Mouse (Mus musculus) liver, embryonic 15.5 days (tissue): ENCODE results near the gene Map3k15. TPM values are rescaled to one million over a fixed set of nuclear protein-coding genes. Genes with fewer than 3 reads are reported as not detected.
A peak's percentile ranks its signal among the peaks of the same experiment; 100 is the strongest.

Experiments
- ATAC-seq: fragments of 200-750 bp; cut with Nextera tagmentation; 2 replicates; pipeline ENCODE4 v1.8.0; 2017; ENCODE audit warnings: moderate number of reproducible peaks, mild to moderate bottlenecking, moderate library complexity; ENCODE audit not compliant: insufficient read depth
- H3K27ac ChIP-seq: fragments of 300-500 bp; sonication (generic); replicated peaks from 2 replicates; pipeline ENCODE4 v1.5.1; 2015; ENCODE audit warnings: mild to moderate bottlenecking, inconsistent platforms
- H3K27me3 ChIP-seq: fragments of 300-500 bp; sonication (generic); 2 replicates; pipeline ENCODE4 v1.6.1; 2015; ENCODE audit warnings: mild to moderate bottlenecking, inconsistent platforms
- H3K36me3 ChIP-seq: fragments of 300-500 bp; sonication (generic); replicated peaks from 2 replicates; pipeline ENCODE4 v1.6.1; 2015; ENCODE audit warnings: moderate library complexity, mild to moderate bottlenecking, inconsistent platforms
- H3K4me1 ChIP-seq: fragments of 300-500 bp; sonication (generic); replicated peaks from 2 replicates; pipeline ENCODE4 v1.6.1; 2015; ENCODE audit warnings: inconsistent platforms
- H3K4me2 ChIP-seq: fragments of 300-500 bp; sonication (generic); 2 replicates; pipeline ENCODE4 v1.6.1; 2015; ENCODE audit warnings: moderate library complexity, mild to moderate bottlenecking, inconsistent platforms
- H3K4me3 ChIP-seq: fragments of 300-500 bp; sonication (generic); replicated peaks from 2 replicates; pipeline ENCODE4 v1.5.1; 2015; ENCODE audit warnings: mild to moderate bottlenecking, inconsistent platforms
- H3K9ac ChIP-seq: fragments of 300-500 bp; sonication (generic); 2 replicates; pipeline ENCODE4 v1.6.1; 2015; ENCODE audit warnings: moderate library complexity, mild to moderate bottlenecking, inconsistent platforms
- H3K9me3 ChIP-seq: fragments of 300-500 bp; sonication (generic); replicated peaks from 2 replicates; pipeline ENCODE4 v1.6.1; 2016; ENCODE audit warnings: inconsistent platforms
- WGBS: fragments of 180-500 bp; shearing (Covaris S2); methylation state at CpG from one replicate; pipeline ENCODE4 v1.1.7; 2015; ENCODE audit warnings: mixed read lengths; ENCODE audit not compliant: insufficient replicate concordance; 5-methylcytosine and 5-hydroxymethylcytosine counted together
- polyA plus RNA-seq: library from polyadenylated mRNA; unstranded; fragments of >200 nt; fragmentation: Nextera tagmentation; extraction: Ambion mirVana; gene quantifications from 2 replicates; pipeline ENCODE4 v1.2.1, GENCODE M21; 2015

Gene Map3k15
- polyA plus RNA-seq, 1 experiment from 2014 or later: 0.15 TPM

DNA sequence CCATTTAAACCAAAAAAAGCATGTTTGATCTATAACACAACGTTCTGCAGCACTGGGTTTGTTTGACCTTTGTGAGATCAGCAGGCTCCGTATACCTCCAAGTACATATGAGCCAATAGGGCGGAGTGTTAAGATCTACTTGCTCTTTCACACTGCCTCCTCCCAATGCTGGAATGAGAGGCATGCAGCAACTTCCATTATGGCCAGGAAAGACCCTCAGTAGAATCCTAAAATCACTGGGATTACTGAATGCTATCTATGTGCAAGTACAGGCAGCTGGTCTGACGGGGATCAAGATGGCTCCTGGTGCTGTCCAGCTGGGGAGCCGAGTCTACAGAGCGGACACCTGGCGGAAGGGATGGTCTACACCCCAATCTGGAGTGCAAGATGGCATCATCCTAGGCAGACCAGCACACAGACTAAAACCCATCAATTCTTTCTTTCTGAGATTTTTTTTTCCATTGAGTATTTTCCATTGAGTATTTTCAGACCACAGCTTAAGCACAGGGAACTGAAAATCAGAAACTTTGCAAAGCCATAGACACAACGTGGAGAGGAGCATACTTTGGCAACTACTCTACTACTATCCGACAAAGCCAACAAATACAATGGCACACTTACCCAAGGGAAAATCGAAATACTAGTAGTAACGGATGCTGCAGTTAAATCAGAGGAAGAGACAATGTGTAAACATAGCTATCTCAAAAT is 146.1 kb downstream of the Map3k15 start:
- 64% methylated on average over 11 of the region's 11 CpGs for WGBS
- Histone ChIP-seq H3K27ac (no peak overlapping the region), H3K27me3 (no peaks in the 10 kb centered on the region), H3K36me3 (peaks cover 10% of the 10 kb centered on the region), H3K4me2 (no peak overlapping the region), H3K9me3 (no peaks in the 10 kb centered on the region), H3K4me1 (peaks cover 12% of the 10 kb centered on the region; the same call in 1 of the 2 replicates), H3K4me3 (no peak overlapping the region), H3K9ac (no peak overlapping the region)
- no peak for ATAC-seq

DNA sequence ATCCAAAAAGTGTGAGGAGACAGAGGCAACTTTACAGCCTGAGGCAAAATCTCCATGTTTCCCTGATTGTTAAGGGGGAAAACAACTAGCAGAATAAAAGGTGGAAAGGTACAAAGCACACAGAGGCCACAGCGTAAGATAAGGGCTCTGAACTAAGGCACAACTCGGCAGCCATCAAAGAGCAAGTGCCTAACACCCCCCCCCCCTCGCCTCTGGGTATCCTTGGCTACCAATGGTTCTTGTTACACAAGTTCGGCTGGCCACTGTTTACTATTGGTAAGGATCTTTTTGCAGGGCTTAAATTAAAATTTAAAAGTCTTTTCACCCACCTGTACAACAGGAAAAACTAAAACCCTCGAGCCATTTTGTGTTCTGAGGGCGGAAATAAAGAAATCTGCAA is 147.5 kb downstream of the Map3k15 start:
- Histone ChIP-seq H3K9ac (no peak overlapping the region), H3K27ac (no peak overlapping the region), H3K36me3 (peaks cover 2% of the 10 kb centered on the region; the same call in 1 of the 2 replicates), H3K27me3 (no peaks in the 10 kb centered on the region), H3K4me2 (peak overlapping the region; percentile 72), H3K9me3 (no peaks in the 10 kb centered on the region), H3K4me3 (peak overlapping the region; percentile 71; the same call in 1 of the 2 replicates), H3K4me1 (peaks cover 12% of the 10 kb centered on the region; the same call in 1 of the 2 replicates)
- 24% methylated on average over 6 of the region's 6 CpGs for whole genome bisulfite sequencing
- ATAC-seq: no peak

DNA sequence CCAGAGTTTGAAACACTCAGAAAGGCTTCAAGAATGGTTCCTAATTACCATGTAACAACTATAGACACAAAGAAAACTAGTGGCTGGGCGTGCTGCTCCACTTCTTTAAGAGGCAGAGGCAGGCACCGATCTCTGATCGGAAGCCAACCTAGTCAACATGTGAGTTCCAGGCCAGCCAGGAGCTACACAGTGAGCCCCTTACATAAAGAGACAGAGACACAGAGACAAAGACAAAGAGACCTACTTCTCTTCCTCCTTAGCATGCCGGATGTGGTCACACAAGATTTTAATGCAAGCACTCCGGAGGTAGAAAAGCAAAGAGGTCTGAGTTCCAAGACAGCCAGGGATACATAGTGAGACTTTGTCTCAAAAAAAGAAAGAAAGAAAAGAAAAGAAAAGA is 147.9 kb downstream of the Map3k15 start:
- Histone ChIP-seq H3K9ac (no peak overlapping the region), H3K4me1 (peaks cover 12% of the 10 kb centered on the region; the same call in 1 of the 2 replicates), H3K27ac (no peak overlapping the region), H3K4me2 (peak overlapping the region; percentile 72), H3K27me3 (no peaks in the 10 kb centered on the region), H3K9me3 (no peaks in the 10 kb centered on the region), H3K36me3 (no peaks in the 10 kb centered on the region; the same call in 1 of the 2 replicates), H3K4me3 (peak overlapping the region; percentile 71)
- WGBS: 26% methylated on average over 5 of the region's 5 CpGs
- no peak for ATAC-seq

- H3K27me3 ChIP-seq: no peaks in the 10 kb centered on the region
- no peaks in the 10 kb centered on the region for H3K36me3 ChIP-seq
- H3K9me3 ChIP-seq: no peaks in the 10 kb centered on the region
- H3K27ac ChIP-seq: peak overlapping the region; percentile 82; the same call in 1 of the 2 replicates
- WGBS: 24% methylated on average over 18 of the region's 18 CpGs
- H3K4me1 ChIP-seq: peaks cover 12% of the 10 kb centered on the region; the same call in 1 of the 2 replicates
- peak overlapping the region; percentile 72 for H3K4me2 ChIP-seq
- ATAC-seq: no peak
- H3K4me3 ChIP-seq: peak overlapping the region; percentile 71
- H3K9ac ChIP-seq: peak overlapping the region; percentile 68
Observed at GRCm38 (mm10) chrX:160137177-160137860, 149.1 kb downstream of the Map3k15 start.

- Histone ChIP-seq H3K9me3 (no peaks in the 10 kb centered on the region), H3K4me1 (peaks cover 12% of the 10 kb centered on the region; the same call in 1 of the 2 replicates), H3K27me3 (no peaks in the 10 kb centered on the region), H3K4me3 (peak within 1 kb of the TSS; percentile 71), H3K36me3 (no peaks in the 10 kb centered on the region), H3K9ac (peak within 1 kb of the TSS; percentile 68), H3K4me2 (peak within 1 kb of the TSS; percentile 72), H3K27ac (peak within 1 kb of the TSS; percentile 82)
- ATAC-seq: peak; percentile 98
- 21% methylated on average over 59 of the region's 67 CpGs for WGBS
Observed at GRCm38 (mm10) chrX:160137861-160138717, 149.9 kb downstream of the Map3k15 start, which contains the start of gene Pdha1. TSS of gene Pdha1 (minus strand) at chrX:160138413.

- Histone ChIP-seq H3K4me1 (no peaks in the 10 kb centered on the region), H3K9me3 (no peaks in the 10 kb centered on the region), H3K36me3 (no peaks in the 10 kb centered on the region), H3K4me2 (no peak overlapping the region), H3K9ac (no peak overlapping the region), H3K27me3 (no peaks in the 10 kb centered on the region), H3K4me3 (no peak overlapping the region), H3K27ac (no peak overlapping the region)
- 64% methylated on average over 4 of the region's 4 CpGs for WGBS
- no peak for ATAC-seq
Observed at GRCm38 (mm10) chrX:160146806-160147205, 158.6 kb downstream of the Map3k15 start.

- Histone ChIP-seq H3K9me3 (no peaks in the 10 kb centered on the region), H3K9ac (no peak overlapping the region), H3K27me3 (no peaks in the 10 kb centered on the region), H3K36me3 (no peaks in the 10 kb centered on the region), H3K4me1 (no peaks in the 10 kb centered on the region), H3K4me3 (no peak overlapping the region), H3K4me2 (no peak overlapping the region), H3K27ac (no peak overlapping the region)
- 51% methylated on average over 3 of the region's 3 CpGs for WGBS
- ATAC-seq: no peak
Observed at GRCm38 (mm10) chrX:160147406-160147805, 159.2 kb downstream of the Map3k15 start.

DNA sequence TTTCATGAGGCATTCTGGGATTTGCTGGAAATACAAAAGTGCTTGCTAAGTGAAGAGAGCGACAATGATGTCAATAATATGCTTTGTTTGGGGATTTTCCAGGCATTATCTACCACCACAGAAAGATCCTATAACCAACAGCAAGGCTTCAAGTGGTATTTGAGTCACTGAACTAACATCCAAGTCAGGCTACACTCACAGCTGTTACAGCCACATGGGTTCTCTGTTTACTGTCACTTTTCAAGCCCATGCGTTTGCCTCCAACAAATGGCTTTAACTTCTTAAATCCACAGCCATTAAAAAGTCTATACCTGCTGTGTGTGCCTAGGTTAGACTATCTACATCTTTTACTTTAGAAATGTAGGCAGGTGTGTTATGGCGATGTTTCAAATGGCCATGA is 160.6 kb downstream of the Map3k15 start:
- Histone ChIP-seq H3K4me2 (no peak overlapping the region), H3K4me1 (no peaks in the 10 kb centered on the region), H3K36me3 (no peaks in the 10 kb centered on the region), H3K9ac (no peak overlapping the region), H3K27ac (no peak overlapping the region), H3K4me3 (no peak overlapping the region), H3K27me3 (no peaks in the 10 kb centered on the region), H3K9me3 (no peaks in the 10 kb centered on the region)
- no peak for ATAC-seq
- 64% methylated on average over 3 of the region's 3 CpGs for WGBS

- Histone ChIP-seq H3K4me2 (no peak overlapping the region), H3K4me3 (no peak overlapping the region), H3K36me3 (no peaks in the 10 kb centered on the region), H3K27me3 (no peaks in the 10 kb centered on the region), H3K27ac (no peak overlapping the region), H3K9me3 (no peaks in the 10 kb centered on the region), H3K4me1 (no peaks in the 10 kb centered on the region), H3K9ac (no peak overlapping the region)
- WGBS: 33% methylated on average over 4 of the region's 4 CpGs
- ATAC-seq: no peak
Observed at GRCm38 (mm10) chrX:160153147-160153815, 165.0 kb downstream of the Map3k15 start.

DNA sequence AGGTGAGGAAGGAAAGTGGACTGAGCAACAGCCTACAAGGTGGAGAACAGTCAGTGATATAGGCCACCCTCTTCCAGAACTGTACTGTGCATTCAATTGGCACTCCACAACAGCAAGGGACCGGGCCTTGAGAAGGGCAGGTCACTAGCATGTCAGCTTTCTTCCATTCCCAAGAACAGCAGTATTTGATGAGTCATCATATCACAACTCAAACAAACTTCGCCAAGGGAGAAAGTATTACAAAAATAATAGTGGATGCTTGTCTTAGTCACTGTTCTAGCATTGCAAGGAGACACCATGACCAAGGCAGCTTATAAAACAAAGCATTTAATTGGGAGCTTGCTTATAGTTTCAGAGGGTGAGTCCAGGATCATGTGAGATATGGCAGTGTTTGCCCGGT is 176.0 kb downstream of the Map3k15 start:
- H3K4me1 ChIP-seq: no peaks in the 10 kb centered on the region
- no peak overlapping the region for H3K4me3 ChIP-seq
- no peak for ATAC-seq
- H3K9me3 ChIP-seq: no peaks in the 10 kb centered on the region
- 47% methylated on average over 3 of the region's 3 CpGs for WGBS
- no peaks in the 10 kb centered on the region for H3K27me3 ChIP-seq
- H3K9ac ChIP-seq: no peak overlapping the region
- H3K4me2 ChIP-seq: no peak overlapping the region
- no peaks in the 10 kb centered on the region for H3K36me3 ChIP-seq
- no peak overlapping the region for H3K27ac ChIP-seq
